Comparison of ENCODE assay signal across 30 mouse cellular contexts in the genomic region with DNA sequence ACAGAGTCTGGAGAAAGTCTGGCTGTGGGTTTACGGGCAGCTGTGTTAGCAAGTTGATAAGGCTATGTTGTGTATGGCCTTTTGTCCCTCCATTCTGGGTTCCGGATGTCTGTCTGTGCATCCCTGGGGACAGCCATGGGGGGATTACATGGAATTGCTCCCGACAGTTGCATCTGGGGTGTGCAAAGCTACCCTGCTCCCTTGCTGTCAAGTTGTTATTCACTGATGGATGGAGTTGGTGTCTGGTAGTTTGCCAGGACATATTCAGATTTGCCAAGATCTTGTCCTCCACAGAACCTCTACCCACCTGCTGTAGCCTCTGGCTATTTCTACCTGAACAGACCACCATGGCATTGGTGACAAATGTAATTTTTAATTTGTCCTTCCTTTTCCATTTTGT. TPM values are rescaled to one million over a fixed set of nuclear protein-coding genes. Genes with fewer than 3 reads are reported as not detected.
"Had no signal": no experiment of that assay in that cellular context is flagged by ENCODE, and none has a peak within 500 bp of the region (broad histone marks: within the 10 kb centered on the region; RNA-seq: fewer than 3 reads in every experiment).

No protein-coding gene starts in this region.

- H3K27ac ChIP-seq: heart, embryonic 10.5 days; hindbrain, embryonic 13.5 days; hindbrain, embryonic 15.5 days; intestine, embryonic 15.5 days; layer of hippocampus, adult 2 months; left cerebral cortex, adult 2 months; limb, embryonic 10.5 days; limb, embryonic 12.5 days; liver, embryonic 13.5 days; liver, embryonic 15.5 days had no signal

- DNase-seq: gastrocnemius, postnatal 10 days; gastrocnemius, postnatal 25 days; heart, adult 18-20 months; heart, postnatal 10 days; heart, postnatal 4 days; kidney, adult 18-20 months; kidney, adult 8-10 months; kidney, postnatal 10 days; kidney, postnatal 25 days; kidney, postnatal 4 days; liver; liver, embryonic 13.5 days had no signal

- H3K4me3 ChIP-seq: heart, embryonic 10.5 days; heart, embryonic 12.5 days; hindbrain, embryonic 13.5 days; hindbrain, embryonic 15.5 days; intestine, embryonic 15.5 days; layer of hippocampus, adult 2 months; left cerebral cortex, adult 2 months; limb, embryonic 10.5 days; limb, embryonic 12.5 days; liver, embryonic 13.5 days; liver, embryonic 15.5 days had no signal

RNA-seq across cellular contexts. Expression of a gene that starts 42.6 kb away (rescaled TPM):
- total RNA-seq: gastrocnemius, adult 18-20 months; gastrocnemius, postnatal 10 days; gastrocnemius, postnatal 25 days; gastrocnemius, postnatal 4 days; granulocyte monocyte progenitor cell, adult 5-6 weeks; heart, adult 18-20 months; heart, adult 8-10 months; heart, postnatal 10 days; heart, postnatal 25 days; heart, postnatal 4 days; layer of hippocampus, adult 2 months; layer of hippocampus, postnatal 10 days; layer of hippocampus, postnatal 25 days; left cerebral cortex, adult 2 months; left cerebral cortex, postnatal 14 days had no signal

RNA-seq across cellular contexts. Expression of a gene that starts 45.2 kb away (rescaled TPM):
- total RNA-seq: gastrocnemius, adult 18-20 months; gastrocnemius, postnatal 25 days; gastrocnemius, postnatal 4 days; granulocyte monocyte progenitor cell, adult 5-6 weeks; heart, adult 18-20 months; heart, adult 8-10 months; heart, postnatal 10 days; heart, postnatal 25 days had no signal
